Mouse (Mus musculus): ENCODE measurements around the gene Mtnr1a. TPM values are rescaled to one million over a fixed set of nuclear protein-coding genes. Genes with fewer than 3 reads are reported as not detected.
"Not testable (repeated sequence)": the region's sequence is repeated elsewhere in the genome, so short reads cannot be mapped to it uniquely, and the experiment has no call there.

Gene Mtnr1a
- polyA plus RNA-seq, 1 experiment from 2014 or later = 0.51 TPM

- Histone ChIP-seq H3K27me3 (no peaks in the 10 kb centered on the region), H3K4me2 (no peak overlapping the region), H3K9ac (no peak overlapping the region), H3K4me1 (replicated peaks) (no peaks in the 10 kb centered on the region), H3K36me3 (peaks cover 11% of the 10 kb centered on the region; the same call in 1 of the 2 replicates), H3K9me3 (no peaks in the 10 kb centered on the region), H3K4me3 (no peak overlapping the region), H3K27ac (replicated peaks) (no peak overlapping the region)
- no peak for ATAC-seq (ENCODE audit: low FRiP score, low read depth)
- 31% methylated on average over 3 of the region's 3 CpGs for WGBS
Measured at GRCm38 (mm10) chr8:45056810-45057209, 12.1 kb upstream of the Mtnr1a start.

GRCm38 (mm10) chr8:45060083-45060482, 8.9 kb upstream of the Mtnr1a start:
- Histone ChIP-seq H3K36me3 (0 out of 2 replicates have a peak, but pooled peaks cover 5% of the 10 kb centered on the region), H3K9ac (no peak overlapping the region), H3K27me3 (no peaks in the 10 kb centered on the region), H3K4me3 (no peak overlapping the region), H3K4me2 (no peak overlapping the region), H3K27ac (replicated peaks) (no peak overlapping the region), H3K9me3 (no peaks in the 10 kb centered on the region), H3K4me1 (replicated peaks) (no peaks in the 10 kb centered on the region)
- 93% methylated on average over 2 of the region's 2 CpGs for WGBS
- ATAC-seq (ENCODE audit: low FRiP score, low read depth) = no peak

GRCm38 (mm10) chr8:45062311-45062710, 6.6 kb upstream of the Mtnr1a start:
- H3K4me1 ChIP-seq (replicated peaks) = no peaks in the 10 kb centered on the region
- H3K9me3 ChIP-seq = no peaks in the 10 kb centered on the region
- whole genome bisulfite sequencing = 96% methylated on average over 11 of the region's 11 CpGs
- H3K4me3 ChIP-seq = no peak overlapping the region
- H3K27me3 ChIP-seq = no peaks in the 10 kb centered on the region
- no peaks in the 10 kb centered on the region for H3K36me3 ChIP-seq
- no peak for ATAC-seq (ENCODE audit: low FRiP score, low read depth)
- no peak overlapping the region for H3K27ac ChIP-seq (replicated peaks)
- no peak overlapping the region for H3K9ac ChIP-seq
- no peak overlapping the region for H3K4me2 ChIP-seq

GRCm38 (mm10) chr8:45062982-45063924, 5.7 kb upstream of the Mtnr1a start:
- Histone ChIP-seq H3K27ac (replicated peaks) (no peak overlapping the region), H3K4me3 (no peak overlapping the region), H3K4me2 (no peak overlapping the region), H3K27me3 (no peaks in the 10 kb centered on the region), H3K4me1 (replicated peaks) (no peaks in the 10 kb centered on the region), H3K9me3 (no peaks in the 10 kb centered on the region), H3K36me3 (no peaks in the 10 kb centered on the region), H3K9ac (no peak overlapping the region)
- WGBS = 66% methylated on average over 25 of the region's 25 CpGs
- no peak for ATAC-seq (ENCODE audit: low FRiP score, low read depth)

GRCm38 (mm10) chr8:45064197-45064869, 4.6 kb upstream of the Mtnr1a start:
- WGBS = 11% methylated on average over 8 of the region's 8 CpGs
- H3K4me3 ChIP-seq = no peak overlapping the region

GRCm38 (mm10) chr8:45065391-45065790, 3.5 kb upstream of the Mtnr1a start:
- not testable (repeated sequence) for H3K27ac ChIP-seq (replicated peaks); H3K9ac ChIP-seq; H3K4me1 ChIP-seq (replicated peaks); H3K4me2 ChIP-seq; H3K9me3 ChIP-seq; H3K36me3 ChIP-seq; H3K27me3 ChIP-seq; ATAC-seq (ENCODE audit: low FRiP score, low read depth); H3K4me3 ChIP-seq
- WGBS = 100% methylated on average over 1 of the region's 1 CpGs

More at GRCm38 (mm10) chr8:45064197-45064869, 4.6 kb upstream of the Mtnr1a start:
- H3K4me1 ChIP-seq (replicated peaks) = peaks cover 5% of the 10 kb centered on the region; the same call in 1 of the 2 replicates
- no peaks in the 10 kb centered on the region for H3K9me3 ChIP-seq
- no peak overlapping the region for H3K9ac ChIP-seq
- ATAC-seq (ENCODE audit: low FRiP score, low read depth) = no peak
- no peaks in the 10 kb centered on the region for H3K36me3 ChIP-seq
- no peaks in the 10 kb centered on the region for H3K27me3 ChIP-seq
- H3K27ac ChIP-seq (replicated peaks) = no peak overlapping the region
- H3K4me2 ChIP-seq = no peak overlapping the region

- H3K9ac ChIP-seq = no peak overlapping the region
- no peak overlapping the region for H3K4me2 ChIP-seq
- H3K27me3 ChIP-seq = no peaks in the 10 kb centered on the region
- H3K9me3 ChIP-seq = no peaks in the 10 kb centered on the region
- no peaks in the 10 kb centered on the region for H3K36me3 ChIP-seq
- no peak overlapping the region for H3K27ac ChIP-seq (replicated peaks)
- peaks cover 5% of the 10 kb centered on the region; the same call in 1 of the 2 replicates for H3K4me1 ChIP-seq (replicated peaks)
- WGBS = 94% methylated on average over 8 of the region's 8 CpGs
- H3K4me3 ChIP-seq = no peak overlapping the region
- ATAC-seq (ENCODE audit: low FRiP score, low read depth) = no peak
Measured at GRCm38 (mm10) chr8:45070949-45071348, 2.0 kb downstream of the Mtnr1a start.

- Histone ChIP-seq H3K9ac (no peak overlapping the region), H3K4me3 (no peak overlapping the region), H3K4me2 (no peak overlapping the region), H3K27me3 (no peaks in the 10 kb centered on the region), H3K36me3 (no peaks in the 10 kb centered on the region), H3K4me1 (replicated peaks) (no peaks in the 10 kb centered on the region), H3K9me3 (no peaks in the 10 kb centered on the region), H3K27ac (replicated peaks) (no peak overlapping the region)
- ATAC-seq (ENCODE audit: low FRiP score, low read depth) = no peak
- 90% methylated on average over 3 of the region's 3 CpGs for WGBS
Measured at GRCm38 (mm10) chr8:45080850-45081249, 11.9 kb downstream of the Mtnr1a start.

- H3K4me1 ChIP-seq (replicated peaks) = no peaks in the 10 kb centered on the region
- H3K4me3 ChIP-seq = no peak overlapping the region
- ATAC-seq (ENCODE audit: low FRiP score, low read depth) = no peak
Measured at GRCm38 (mm10) chr8:45093599-45093998, 24.7 kb downstream of the Mtnr1a start.

GRCm38 (mm10) chr8:45109371-45110063, 40.6 kb downstream of the Mtnr1a start:
- H3K27me3 ChIP-seq = no peaks in the 10 kb centered on the region
- peak overlapping the region; percentile 32; the same call in 1 of the 2 replicates for H3K27ac ChIP-seq (replicated peaks)
- no peaks in the 10 kb centered on the region for H3K36me3 ChIP-seq
- no peaks in the 10 kb centered on the region for H3K9me3 ChIP-seq
- ATAC-seq (ENCODE audit: low FRiP score, low read depth) = peak; percentile 82
- 28% methylated on average over 13 of the region's 13 CpGs for WGBS
- H3K4me1 ChIP-seq (replicated peaks) = peaks cover 20% of the 10 kb centered on the region
- H3K9ac ChIP-seq = peak overlapping the region; percentile 42; the same call in 1 of the 2 replicates
- H3K4me2 ChIP-seq = peak overlapping the region; percentile 62
- peak overlapping the region; percentile 36 for H3K4me3 ChIP-seq

More at GRCm38 (mm10) chr8:45093599-45093998, 24.7 kb downstream of the Mtnr1a start:
- Histone ChIP-seq H3K9me3 (no peaks in the 10 kb centered on the region), H3K4me2 (no peak overlapping the region), H3K27me3 (no peaks in the 10 kb centered on the region), H3K36me3 (no peaks in the 10 kb centered on the region), H3K27ac (replicated peaks) (no peak overlapping the region), H3K9ac (no peak overlapping the region)
- WGBS = 71% methylated on average over 3 of the region's 3 CpGs

- no peaks in the 10 kb centered on the region for H3K36me3 ChIP-seq
- no peaks in the 10 kb centered on the region for H3K9me3 ChIP-seq
- H3K27me3 ChIP-seq = no peaks in the 10 kb centered on the region
- peak overlapping the region; percentile 28; the same call in 1 of the 2 replicates for H3K9ac ChIP-seq
- H3K4me3 ChIP-seq = peak overlapping the region; percentile 36
- 12% methylated on average over 16 of the region's 16 CpGs for WGBS
- peaks cover 20% of the 10 kb centered on the region for H3K4me1 ChIP-seq (replicated peaks)
- peak overlapping the region; percentile 32; the same call in 1 of the 2 replicates for H3K27ac ChIP-seq (replicated peaks)
- ATAC-seq (ENCODE audit: low FRiP score, low read depth) = peak; percentile 76
- peak overlapping the region; percentile 62 for H3K4me2 ChIP-seq
Measured at GRCm38 (mm10) chr8:45110064-45110812, 41.3 kb downstream of the Mtnr1a start.
